In genomic region chr10:25929401-25930150, GRCm38 (mm10) we compare ENCODE assay signal across 9 mouse cellular contexts.
DNase-seq lines count a peak whose midpoint lies in the region; ATAC-seq and TF ChIP-seq lines count a peak whose summit lies in the region.
"Had no signal": no experiment of that assay in that cellular context is flagged by ENCODE, and none has a peak within 500 bp of the region (broad histone marks: within the 10 kb centered on the region; RNA-seq: fewer than 3 reads in every experiment).

No protein-coding gene starts in this region.

- H3K27me3 ChIP-seq in intestine, embryonic 14.5 days (replicated peaks; ENCODE audit: control insufficient read depth, insufficient read depth, low read length), result no peaks in the 10 kb centered on the region
- no peaks in the 10 kb centered on the region for H3K27me3 ChIP-seq in intestine, postnatal 0 days (replicated peaks; ENCODE audit: control insufficient read depth, insufficient read depth, low read length)
- H3K27me3 ChIP-seq in forebrain, postnatal 0 days (ENCODE audit: insufficient read depth, low read length), result no peaks in the 10 kb centered on the region
- H3K27me3 ChIP-seq in midbrain, embryonic 13.5 days, result no peaks in the 10 kb centered on the region

- H3K4me3 ChIP-seq in intestine, embryonic 14.5 days (ENCODE audit: low read depth, low read length), result no peak overlapping the region
- no peak overlapping the region for H3K4me3 ChIP-seq in intestine, postnatal 0 days (ENCODE audit: low read depth, low read length)
- H3K4me3 ChIP-seq in forebrain, postnatal 0 days (ENCODE audit: low read depth, low read length), result 0 out of 2 replicates have a peak overlapping the region, but pooled peaks have one; percentile 12
- H3K4me3 ChIP-seq in layer of hippocampus, adult 2 months, result peak overlapping the region; percentile 20
- 0 out of 2 replicates have a peak overlapping the region, but pooled peaks have one; percentile 12 for H3K4me3 ChIP-seq in midbrain, embryonic 13.5 days (replicated peaks)

- ATAC-seq in intestine, embryonic 14.5 days (replicated peaks; ENCODE audit: low FRiP score, low TSS enrichment, low read depth), result no peak
- no peak for ATAC-seq in intestine, postnatal 0 days
- peak; percentile 66 for ATAC-seq in forebrain, postnatal 0 days
- peak; percentile 81 for ATAC-seq in midbrain, embryonic 13.5 days

- TF ChIP-seq CTCF in intestine, postnatal 0 days (IDR thresholded peaks at IDR 0.05; ENCODE audit: low read depth), result no peak
- TF ChIP-seq CTCF in forebrain, postnatal 0 days (IDR thresholded peaks at IDR 0.05; ENCODE audit: low read depth), result no peak
- TF ChIP-seq CTCF in layer of hippocampus, adult 2 months (conservative IDR thresholded peaks at IDR 0.05), result no peak

- H3K4me1 ChIP-seq in intestine, embryonic 14.5 days (replicated peaks; ENCODE audit: control insufficient read depth, insufficient read depth, low read length), result peaks cover 18% of the 10 kb centered on the region
- H3K4me1 ChIP-seq in intestine, postnatal 0 days (replicated peaks; ENCODE audit: control insufficient read depth, insufficient read depth, low read length), result peaks cover 18% of the 10 kb centered on the region
- H3K4me1 ChIP-seq in forebrain, postnatal 0 days (ENCODE audit: insufficient read depth), result peaks cover 15% of the 10 kb centered on the region; the same call in 1 of the 2 replicates
- peaks cover 23% of the 10 kb centered on the region for H3K4me1 ChIP-seq in midbrain, embryonic 13.5 days (replicated peaks)

- no peak for DNase-seq in intestine, embryonic 14.5 days (ENCODE audit: low spot score)
- peak; percentile 71 for DNase-seq in forebrain, postnatal 0 days
- DNase-seq in layer of hippocampus, adult 2 months (ENCODE audit: low spot score in 2 of 2), result peak; percentile 53 to 55
- no peak for DNase-seq in spleen, postnatal 4 days (ENCODE audit: low spot score in 2 of 2)
- DNase-seq in adrenal gland, postnatal 36 days, result no peak
- DNase-seq in lung, postnatal 4 days, result no peak

- H3K9ac ChIP-seq in intestine, embryonic 14.5 days (ENCODE audit: low read length), result no peak overlapping the region
- H3K9ac ChIP-seq in intestine, postnatal 0 days (ENCODE audit: low read depth, low read length), result no peak overlapping the region
- peak overlapping the region; percentile 35; the same call in 1 of the 2 replicates for H3K9ac ChIP-seq in forebrain, postnatal 0 days
- no peak overlapping the region; the same call in 1 of the 2 replicates for H3K9ac ChIP-seq in midbrain, embryonic 13.5 days (replicated peaks)

- H3K4me2 ChIP-seq in intestine, embryonic 14.5 days (ENCODE audit: low read length), result peak overlapping the region; percentile 1; the same call in 1 of the 2 replicates
- no peak overlapping the region for H3K4me2 ChIP-seq in intestine, postnatal 0 days (replicated peaks; ENCODE audit: low read depth)
- peak overlapping the region; percentile 32 for H3K4me2 ChIP-seq in forebrain, postnatal 0 days (ENCODE audit: low read depth)
- H3K4me2 ChIP-seq in midbrain, embryonic 13.5 days (replicated peaks), result peak overlapping the region; percentile 44

- no peaks in the 10 kb centered on the region for H3K36me3 ChIP-seq in intestine, embryonic 14.5 days (ENCODE audit: control insufficient read depth, insufficient read depth, low read length)
- no peaks in the 10 kb centered on the region for H3K36me3 ChIP-seq in intestine, postnatal 0 days (ENCODE audit: control insufficient read depth, insufficient read depth)
- no peaks in the 10 kb centered on the region for H3K36me3 ChIP-seq in forebrain, postnatal 0 days (ENCODE audit: insufficient read depth)
- no peaks in the 10 kb centered on the region for H3K36me3 ChIP-seq in midbrain, embryonic 13.5 days

- peak overlapping the region; percentile 65 for H3K27ac ChIP-seq in intestine, embryonic 14.5 days (ENCODE audit: low read depth)
- H3K27ac ChIP-seq in intestine, postnatal 0 days (ENCODE audit: low read depth, low read length), result no peak overlapping the region
- no peak overlapping the region for H3K27ac ChIP-seq in forebrain, postnatal 0 days (ENCODE audit: low read depth, low read length)
- H3K27ac ChIP-seq in layer of hippocampus, adult 2 months, result peak overlapping the region; percentile 40; the same call in 1 of the 2 replicates
- H3K27ac ChIP-seq in midbrain, embryonic 13.5 days, result peak overlapping the region; percentile 48
- H3K27ac ChIP-seq: macrophage had no signal

- WGBS in intestine, embryonic 14.5 days, result 21% methylated on average over 12 of the region's 12 CpGs
- 28% methylated on average over 12 of the region's 12 CpGs for WGBS in intestine, postnatal 0 days
- WGBS in forebrain, postnatal 0 days, result under 1% methylated on average over 12 of the region's 12 CpGs
- 10% methylated on average over 12 of the region's 12 CpGs for WGBS in midbrain, embryonic 13.5 days

- no peaks in the 10 kb centered on the region for H3K9me3 ChIP-seq in intestine, embryonic 14.5 days (ENCODE audit: control insufficient read depth, low read length)
- H3K9me3 ChIP-seq in intestine, postnatal 0 days (ENCODE audit: control insufficient read depth), result no peaks in the 10 kb centered on the region
- H3K9me3 ChIP-seq in forebrain, postnatal 0 days (ENCODE audit: low read length), result no peaks in the 10 kb centered on the region
- H3K9me3 ChIP-seq in midbrain, embryonic 13.5 days, result no peaks in the 10 kb centered on the region

Comparison
In these comparisons a context has a peak if more than half of its experiments do, and no peak if none do; other contexts are left out.
1. H3K27ac ChIP-seq: peak in intestine, embryonic 14.5 days (single experiment), layer of hippocampus, adult 2 months (single experiment) and midbrain, embryonic 13.5 days (single experiment); none in intestine, postnatal 0 days (single experiment) and forebrain, postnatal 0 days (single experiment).
2. ATAC-seq: peak in forebrain, postnatal 0 days (single experiment) and midbrain, embryonic 13.5 days (single experiment); none in intestine, embryonic 14.5 days (single experiment) and intestine, postnatal 0 days (single experiment).
3. DNase-seq: peak in forebrain, postnatal 0 days (single experiment) and layer of hippocampus, adult 2 months (2 of 2); none in intestine, embryonic 14.5 days (single experiment), spleen, postnatal 4 days (0 of 2), adrenal gland, postnatal 36 days (0 of 2) and lung, postnatal 4 days (0 of 2).
4. H3K4me3 ChIP-seq: peak in forebrain, postnatal 0 days (single experiment), layer of hippocampus, adult 2 months (single experiment) and midbrain, embryonic 13.5 days (single experiment); none in intestine, embryonic 14.5 days (single experiment) and intestine, postnatal 0 days (single experiment).